Mouse (Mus musculus) ES-E14 (cell line): ENCODE data around the gene Plekhg5. TPM values are rescaled to one million over a fixed set of nuclear protein-coding genes. Genes with fewer than 3 reads are reported as not detected.

Source experiments
- DNase-seq: peaks from one replicate; pipeline ENCODE4 v3.0.0-alpha.2; 2013; ENCODE audit warnings: low read depth, low spot score
- H3K27ac ChIP-seq: 2 replicates; pipeline ENCODE4 v1.5.1; 2012; ENCODE audit warnings: low read depth, mild to moderate bottlenecking, low read length, moderate library complexity, mixed read lengths; ENCODE audit not compliant: poor library complexity, insufficient read depth, severe bottlenecking
- H3K36me3 ChIP-seq: 2 replicates; pipeline ENCODE4 v1.6.1; 2012; ENCODE audit warnings: mild to moderate bottlenecking, low read length, moderate library complexity, mixed read lengths; ENCODE audit not compliant: control insufficient read depth, poor library complexity, insufficient read depth, severe bottlenecking
- H3K4me1 ChIP-seq, 2 experiments: fragments of 150-350 bp in 1 of 2; sonication (generic) in 1 of 2; 2 replicates each; pipeline ENCODE4 v1.6.1; 2012; ENCODE audit warnings: low read length in 2 of 2, mild to moderate bottlenecking in 1 of 2, mixed read lengths in 1 of 2; ENCODE audit not compliant: control insufficient read depth in 2 of 2, insufficient read depth in 2 of 2, poor library complexity in 1 of 2
- H3K4me3 ChIP-seq, 2 experiments: fragments of 150-350 bp in 1 of 2; sonication (generic) in 1 of 2; 2 replicates each; pipeline ENCODE4 v1.5.1; 2012; ENCODE audit warnings: low read length in 2 of 2, low read depth in 1 of 2, mild to moderate bottlenecking in 1 of 2, mixed read lengths in 1 of 2; ENCODE audit not compliant: insufficient read depth in 1 of 2, poor library complexity in 1 of 2, severe bottlenecking in 1 of 2
- H3K9ac ChIP-seq: 2 replicates; pipeline ENCODE4 v1.6.1; 2012; ENCODE audit warnings: low read depth, mild to moderate bottlenecking, low read length, mixed read lengths; ENCODE audit not compliant: poor library complexity, insufficient read depth, severe bottlenecking
- H3K9me3 ChIP-seq: fragments of 150-350 bp; sonication (generic); 2 replicates; pipeline ENCODE4 v1.6.1; 2012; ENCODE audit warnings: low read depth, mild to moderate bottlenecking, low read length; ENCODE audit not compliant: control insufficient read depth, insufficient read depth
- CHD2 ChIP-seq: IDR thresholded peaks from 2 replicates; pipeline ENCODE4 v1.6.1; 2014; ENCODE audit warnings: mild to moderate bottlenecking, low read depth, low read length, inconsistent platforms
- HCFC1 ChIP-seq: IDR thresholded peaks from 2 replicates; pipeline ENCODE4 v1.6.1; 2012; ENCODE audit warnings: low read length, inconsistent platforms, borderline replicate concordance; ENCODE audit not compliant: insufficient read depth
- MAFK ChIP-seq: IDR thresholded peaks from 2 replicates; pipeline ENCODE4 v1.6.1; 2014; ENCODE audit warnings: mild to moderate bottlenecking, low read depth, low read length, inconsistent platforms; ENCODE audit not compliant: insufficient read depth
- ZC3H11A ChIP-seq: IDR thresholded peaks from 2 replicates; pipeline ENCODE4 v1.6.1; 2012; ENCODE audit warnings: low read depth, mild to moderate bottlenecking, inconsistent platforms, low read length, borderline replicate concordance
- ZNF384 ChIP-seq: IDR thresholded peaks from 2 replicates; pipeline ENCODE4 v1.6.1; 2012; ENCODE audit warnings: low read depth, low read length, inconsistent platforms
- in situ Hi-C, 2 experiments: fragments of 600-800 bp; cut with MboI; formaldehyde crosslinking; loops; one replicate each; pipeline ENCODE4 v1.15.1; 2025; ENCODE audit warnings: low sequenced_read_pairs in 2 of 2, inconsistent platforms in 1 of 2; ENCODE audit not compliant: unreplicated experiment in 2 of 2
- total RNA-seq: library from RNA; depleted of rRNA; stranded (reverse); fragments of 300-350 nt; gene quantifications from 2 replicates; pipeline ENCODE4 v1.2.3, GENCODE M21; 2012

The Plekhg5 gene
- total RNA-seq, 1 experiment: 37.3 TPM

GRCm38 (mm10) chr4:152106746-152107145 is 34.4 kb downstream of the Plekhg5 start:
- no peaks in the 10 kb centered on the region for H3K9me3 ChIP-seq
- H3K27ac ChIP-seq: 0 out of 2 replicates have a peak overlapping the region, but pooled peaks have one; percentile 13
- no peak for DNase-seq
- in situ Hi-C loops: no loop called here
- H3K4me3 ChIP-seq: no peak overlapping the region
- H3K36me3 ChIP-seq: peaks cover 66% of the 10 kb centered on the region
- TF ChIP-seq HCFC1: no peak
- TF ChIP-seq ZNF384: no peak
- no peak for TF ChIP-seq CHD2
- no peak for TF ChIP-seq MAFK
- no peak for TF ChIP-seq ZC3H11A
- no peak overlapping the region for H3K9ac ChIP-seq
- peaks cover 8 to 34% of the 10 kb centered on the region in 2 experiments; a peak in 3 of 4 replicates for H3K4me1 ChIP-seq

- DNase-seq: no peak
- TF ChIP-seq ZC3H11A (no peak), ZNF384 (no peak), MAFK (no peak), HCFC1 (no peak), CHD2 (no peak)
- Histone ChIP-seq H3K9me3 (no peaks in the 10 kb centered on the region), H3K9ac (peak overlapping the region; percentile 4; the same call in 1 of the 2 replicates), H3K36me3 (peaks cover 65% of the 10 kb centered on the region), H3K4me1 (peaks cover 6 to 27% of the 10 kb centered on the region in 2 experiments; a peak in 3 of 4 replicates), H3K4me3 (peak overlapping the region; percentile 40 to 46; a peak in 3 of 4 replicates), H3K27ac (no peak overlapping the region)
- in situ Hi-C loops: no loop called here
Measured at GRCm38 (mm10) chr4:152107493-152107892, 35.2 kb downstream of the Plekhg5 start.

- TF ChIP-seq MAFK (no peak), HCFC1 (no peak), ZC3H11A (no peak), ZNF384 (no peak), CHD2 (no peak)
- peak overlapping the region; percentile 4; the same call in 1 of the 2 replicates for H3K9ac ChIP-seq
Measured at GRCm38 (mm10) chr4:152107971-152108509, 35.7 kb downstream of the Plekhg5 start.

GRCm38 (mm10) chr4:152108673-152109072 is 36.4 kb downstream of the Plekhg5 start:
- H3K9ac ChIP-seq: no peak overlapping the region
- H3K9me3 ChIP-seq: no peaks in the 10 kb centered on the region
- H3K4me1 ChIP-seq: peaks cover 2 to 23% of the 10 kb centered on the region in 2 experiments; a peak in 2 of 4 replicates
- no peak overlapping the region for H3K4me3 ChIP-seq
- no peak overlapping the region for H3K27ac ChIP-seq
- TF ChIP-seq HCFC1: no peak
- TF ChIP-seq ZNF384: no peak
- no peak for TF ChIP-seq MAFK
- TF ChIP-seq ZC3H11A: no peak
- no peak for TF ChIP-seq CHD2
- no peak for DNase-seq
- peaks cover 62% of the 10 kb centered on the region for H3K36me3 ChIP-seq
- in situ Hi-C loops: no loop called here

More at GRCm38 (mm10) chr4:152107971-152108509, 35.7 kb downstream of the Plekhg5 start:
- in situ Hi-C loops: no loop called here
- no peak overlapping the region for H3K27ac ChIP-seq
- peak overlapping the region; percentile 40 to 46; a peak in 3 of 4 replicates for H3K4me3 ChIP-seq
- peak; percentile 75 for DNase-seq
- H3K4me1 ChIP-seq: peaks cover 2 to 25% of the 10 kb centered on the region in 2 experiments; a peak in 2 of 4 replicates
- peaks cover 65% of the 10 kb centered on the region for H3K36me3 ChIP-seq
- H3K9me3 ChIP-seq: no peaks in the 10 kb centered on the region
